Mouse (Mus musculus) ES-Bruce4 (cell line): ENCODE data around the gene Fbxo22.

ENCODE experiments used
- CTCF ChIP-seq: IDR thresholded peaks from one replicate; pipeline ENCODE4 v1.8.1; 2011; ENCODE audit warnings: low read depth, low read length
- EP300 ChIP-seq: IDR thresholded peaks from 2 replicates; pipeline ENCODE4 v1.6.1; 2011; ENCODE audit warnings: low read depth, low read length; ENCODE audit not compliant: insufficient read depth

- no peak for TF ChIP-seq CTCF
- no peak for TF ChIP-seq EP300
Measured at GRCm38 (mm10) chr9:55172195-55172685, 36.5 kb upstream of the Fbxo22 start.
